Mouse (Mus musculus) heart, embryonic 11.5 days (tissue): ENCODE data around the gene Nubpl. TPM values are rescaled to one million over a fixed set of nuclear protein-coding genes. Genes with fewer than 3 reads are reported as not detected.
A peak's percentile ranks its signal among the peaks of the same experiment; 100 is the strongest.
"Not testable (repeated sequence)": the region's sequence is repeated elsewhere in the genome, so short reads cannot be mapped to it uniquely, and the experiment has no call there.

ENCODE experiments used
- ATAC-seq: fragments of 200-750 bp; cut with Nextera tagmentation; replicated peaks from 2 replicates; pipeline ENCODE4 v1.8.0; 2017; ENCODE audit warnings: moderate library complexity; ENCODE audit not compliant: insufficient number of reproducible peaks, low FRiP score, low TSS enrichment
- H3K27ac ChIP-seq: fragments of 300-500 bp; sonication (generic); 2 replicates; pipeline ENCODE4 v1.5.1; 2014; ENCODE audit warnings: mild to moderate bottlenecking, low read depth, low read length
- H3K27me3 ChIP-seq: fragments of 300-500 bp; sonication (generic); 2 replicates; pipeline ENCODE4 v1.6.1; 2014; ENCODE audit warnings: mild to moderate bottlenecking, low read length, mixed read lengths; ENCODE audit not compliant: control insufficient read depth, insufficient read depth
- H3K36me3 ChIP-seq: fragments of 300-500 bp; sonication (generic); 2 replicates; pipeline ENCODE4 v1.6.1; 2014; ENCODE audit warnings: mild to moderate bottlenecking, low read length, moderate library complexity, mixed read lengths; ENCODE audit not compliant: control insufficient read depth, insufficient read depth
- H3K4me1 ChIP-seq: fragments of 300-500 bp; sonication (generic); 2 replicates; pipeline ENCODE4 v1.6.1; 2014; ENCODE audit warnings: low read length; ENCODE audit not compliant: control insufficient read depth, insufficient read depth
- H3K4me2 ChIP-seq: fragments of 300-500 bp; sonication (generic); 2 replicates; pipeline ENCODE4 v1.6.1; 2014; ENCODE audit warnings: mild to moderate bottlenecking, moderate library complexity
- H3K4me3 ChIP-seq: fragments of 300-500 bp; sonication (generic); 2 replicates; pipeline ENCODE4 v1.5.1; 2014; ENCODE audit warnings: low read depth, low read length
- H3K9ac ChIP-seq: fragments of 300-500 bp; sonication (generic); 2 replicates; pipeline ENCODE4 v1.6.1; 2014; ENCODE audit warnings: mild to moderate bottlenecking, low read depth, low read length, moderate library complexity
- H3K9me3 ChIP-seq: fragments of 300-500 bp; sonication (generic); replicated peaks from 2 replicates; pipeline ENCODE4 v1.6.1; 2016; ENCODE audit warnings: low read length; ENCODE audit not compliant: control insufficient read depth
- WGBS: fragments of 180-500 bp; shearing (Covaris S2); extraction: QIAGEN DNeasy Blood & Tissue Kit; methylation state at CpG from one replicate; pipeline ENCODE4 v1.1.7; 2014; ENCODE audit not compliant: insufficient replicate concordance; 5-methylcytosine and 5-hydroxymethylcytosine counted together
- polyA plus RNA-seq: library from polyadenylated mRNA; unstranded; fragments of >200 nt; fragmentation: Nextera tagmentation; extraction: Ambion mirVana; gene quantifications from 2 replicates; pipeline ENCODE4 v1.2.1, GENCODE M21; 2014

The Nubpl gene
- 10.9 and 11.7 TPM in 2 replicates for polyA plus RNA-seq

DNA sequence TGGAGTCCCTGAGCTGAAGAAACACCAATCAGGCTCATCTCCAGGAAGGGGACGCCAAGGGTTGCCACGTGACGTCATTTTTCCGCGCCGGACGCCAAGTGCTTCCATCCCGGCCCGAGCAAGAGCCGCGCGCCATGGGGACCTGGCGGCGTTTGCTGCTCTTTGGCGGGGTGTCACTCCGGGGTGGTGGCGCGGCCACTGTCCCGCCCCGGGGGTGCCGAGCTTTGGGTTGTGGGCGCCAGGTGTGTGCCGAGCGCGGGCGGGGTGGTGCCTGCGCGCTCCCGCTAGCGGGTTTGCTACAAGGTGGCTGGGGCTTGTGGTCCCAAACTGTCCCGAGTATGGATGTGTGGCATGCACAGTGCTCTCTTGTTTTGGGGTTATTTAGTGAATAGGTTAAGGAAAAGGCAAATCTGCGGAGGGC, at the start of gene Nubpl:
Gene Nubpl, plus strand, starts transcription at position 88 of the 421 bp plus-strand sequence.
- H3K27ac ChIP-seq: no peak within 1 kb of the TSS; the same call in 1 of the 2 replicates
- H3K36me3 ChIP-seq: no peaks in the 10 kb centered on the region
- peak; percentile 89 for ATAC-seq
- H3K9me3 ChIP-seq: no peaks in the 10 kb centered on the region
- under 1% methylated on average over 32 of the region's 32 CpGs for WGBS
- H3K4me3 ChIP-seq: peak within 1 kb of the TSS; percentile 85
- no peaks in the 10 kb centered on the region for H3K4me1 ChIP-seq
- H3K4me2 ChIP-seq: peak within 1 kb of the TSS; percentile 68
- peak within 1 kb of the TSS; percentile 94 for H3K9ac ChIP-seq
- no peaks in the 10 kb centered on the region for H3K27me3 ChIP-seq

DNA sequence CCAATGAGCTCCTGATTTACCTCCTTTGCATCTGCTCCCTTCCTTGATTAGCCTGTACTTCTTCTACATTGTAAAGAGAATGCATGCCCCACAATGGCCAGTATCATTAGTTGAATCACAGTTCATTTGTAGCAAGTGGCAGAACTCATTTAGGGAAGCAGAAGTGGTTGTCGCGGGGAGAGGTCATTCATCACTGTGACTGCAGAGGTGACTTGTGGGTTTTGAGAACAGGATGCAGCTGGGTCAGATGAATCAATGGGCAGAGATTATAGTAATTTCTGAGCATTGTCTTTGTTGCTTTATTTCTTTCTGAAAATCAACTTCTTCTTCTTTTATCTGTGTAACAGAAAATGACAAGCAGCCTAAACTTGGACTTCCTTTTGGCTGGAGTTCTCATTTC, 48.2 kb upstream of the Nubpl start:
- Histone ChIP-seq H3K4me3 (no peak overlapping the region), H3K4me1 (no peaks in the 10 kb centered on the region), H3K9me3 (no peaks in the 10 kb centered on the region), H3K4me2 (no peak overlapping the region), H3K9ac (no peak overlapping the region), H3K27me3 (no peaks in the 10 kb centered on the region), H3K27ac (no peak overlapping the region), H3K36me3 (no peaks in the 10 kb centered on the region)
- 76% methylated on average over 2 of the region's 2 CpGs for WGBS
- no peak for ATAC-seq

DNA sequence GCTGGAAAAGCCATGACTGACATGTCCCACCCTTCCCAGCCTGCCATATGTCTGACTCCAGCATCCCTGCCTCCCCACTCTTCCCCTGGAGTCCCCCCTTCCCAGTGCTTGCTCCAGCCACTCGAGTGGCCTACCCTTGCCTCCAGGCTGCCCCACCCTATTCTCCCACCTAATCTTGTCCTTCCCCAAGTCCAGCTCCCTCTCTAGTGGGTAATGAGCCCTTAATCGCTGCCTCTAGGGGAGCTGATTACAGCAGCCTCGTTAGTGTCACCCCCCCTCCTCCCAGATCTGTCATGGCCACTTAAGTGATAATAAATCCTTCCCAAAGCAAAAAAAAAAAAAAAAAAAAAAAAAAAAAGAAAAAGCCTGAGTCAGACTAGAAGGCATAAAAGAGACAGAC, 18.2 kb upstream of the Nubpl start:
- not testable (repeated sequence) for H3K9ac ChIP-seq, H3K4me2 ChIP-seq, H3K27ac ChIP-seq, H3K4me1 ChIP-seq, H3K9me3 ChIP-seq, ATAC-seq, H3K27me3 ChIP-seq, H3K36me3 ChIP-seq, H3K4me3 ChIP-seq
- WGBS: no CpG with 5 or more reads among the region's 3 CpGs

DNA sequence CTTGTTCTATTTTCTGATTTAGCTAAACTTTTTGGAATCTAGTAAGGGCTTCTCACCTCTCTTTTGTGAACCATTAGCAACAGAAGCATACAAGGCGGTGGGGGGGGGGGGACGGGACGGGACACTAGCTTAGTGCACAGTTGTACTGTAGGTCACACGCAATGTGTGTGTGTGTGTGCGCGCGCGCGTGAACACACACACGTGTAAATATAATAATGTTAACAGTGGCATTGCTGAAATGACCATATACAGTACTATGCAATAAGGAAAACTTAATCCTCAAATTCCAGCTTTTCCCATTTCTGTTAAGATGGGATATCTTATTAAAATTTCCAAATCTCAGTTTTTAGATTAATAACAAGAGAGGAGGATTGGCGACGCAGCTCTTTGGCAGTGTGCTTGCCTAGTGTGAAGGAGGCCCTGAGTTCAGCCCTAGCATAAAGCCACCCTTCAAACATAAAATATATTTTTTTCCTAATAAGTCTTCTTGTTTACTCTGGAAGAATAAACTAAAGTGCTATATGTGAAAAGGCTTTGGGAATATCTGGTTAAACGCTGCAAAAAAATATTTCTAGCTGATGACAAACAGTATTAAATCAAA, 388 bp upstream of the Nubpl start:
- Histone ChIP-seq H3K4me2 (peak overlapping the region; percentile 68), H3K9ac (no peak overlapping the region), H3K27ac (no peak overlapping the region), H3K4me3 (peak overlapping the region; percentile 85), H3K9me3 (no peaks in the 10 kb centered on the region), H3K36me3 (no peaks in the 10 kb centered on the region), H3K27me3 (no peaks in the 10 kb centered on the region), H3K4me1 (no peaks in the 10 kb centered on the region)
- 67% methylated on average over 13 of the region's 13 CpGs for WGBS
- no peak for ATAC-seq

DNA sequence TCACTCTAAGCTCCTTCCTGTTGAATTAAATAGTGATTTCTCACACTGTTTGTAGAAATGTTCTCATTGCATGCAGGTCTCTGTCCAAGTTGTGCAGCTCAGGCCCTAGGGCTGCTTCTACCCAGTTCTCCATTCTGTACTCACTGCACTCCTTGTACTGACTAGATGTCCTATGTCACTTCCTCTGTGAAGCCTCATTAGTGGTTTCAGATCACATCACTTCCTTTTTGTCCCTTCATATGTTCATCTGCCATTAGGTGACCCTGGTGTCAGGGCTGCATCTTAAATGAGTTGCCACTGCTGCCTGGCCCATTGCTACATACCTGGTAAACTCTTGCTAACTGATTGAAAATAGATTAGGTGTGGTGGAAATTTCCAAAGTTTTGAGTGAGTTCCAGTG, 22.7 kb downstream of the Nubpl start:
- ATAC-seq: no peak
- Histone ChIP-seq H3K4me2 (no peak overlapping the region), H3K4me3 (no peak overlapping the region), H3K9ac (no peak overlapping the region), H3K9me3 (no peaks in the 10 kb centered on the region), H3K27ac (no peak overlapping the region), H3K4me1 (peaks cover 8% of the 10 kb centered on the region), H3K36me3 (no peaks in the 10 kb centered on the region), H3K27me3 (no peaks in the 10 kb centered on the region)

DNA sequence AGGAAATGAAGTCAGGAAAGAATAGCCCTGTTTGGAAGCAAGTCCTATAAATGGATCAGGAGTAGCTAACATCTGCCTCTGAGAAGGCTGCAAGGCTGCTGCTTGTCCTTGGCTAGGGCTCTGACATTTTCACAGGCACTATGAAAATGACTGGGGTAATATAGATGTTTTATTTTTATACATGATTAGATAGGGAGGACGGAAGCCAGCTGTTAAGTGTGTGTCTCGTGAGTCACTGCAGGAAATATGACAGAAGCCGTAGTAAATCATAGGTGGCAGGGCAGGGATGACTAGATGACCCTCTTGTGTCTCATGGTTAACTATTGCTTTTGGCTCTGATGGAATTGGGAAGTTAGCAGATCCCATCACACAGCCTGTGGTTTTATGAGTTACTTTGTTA, 28.9 kb downstream of the Nubpl start:
- no peak overlapping the region for H3K4me2 ChIP-seq
- H3K27ac ChIP-seq: no peak overlapping the region
- H3K9me3 ChIP-seq: no peaks in the 10 kb centered on the region
- peaks cover 2% of the 10 kb centered on the region; the same call in 1 of the 2 replicates for H3K4me1 ChIP-seq
- no peak for ATAC-seq
- H3K9ac ChIP-seq: no peak overlapping the region
- no peak overlapping the region for H3K4me3 ChIP-seq
- no peaks in the 10 kb centered on the region for H3K27me3 ChIP-seq
- H3K36me3 ChIP-seq: no peaks in the 10 kb centered on the region
- WGBS: 37% methylated on average over 3 of the region's 3 CpGs

DNA sequence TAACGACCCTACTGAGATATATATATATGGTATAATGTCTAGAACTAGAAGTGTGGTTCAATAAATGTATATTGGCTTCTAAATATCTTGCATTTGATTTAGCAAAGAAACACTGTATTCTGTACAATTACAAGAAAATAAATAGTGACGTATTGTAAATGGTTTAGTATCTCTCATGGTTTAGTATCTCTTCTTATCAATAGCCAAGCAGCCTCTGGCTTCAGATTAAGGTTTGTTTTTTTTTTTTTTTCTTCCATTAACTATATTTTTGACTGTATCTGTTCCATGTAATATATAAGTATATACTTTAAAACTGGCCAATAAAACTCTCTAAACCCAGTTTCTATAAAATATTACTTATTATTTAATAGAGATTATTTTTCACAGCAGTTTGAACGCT, 31.5 kb downstream of the Nubpl start:
- ATAC-seq: no peak
- 80% methylated on average over 3 of the region's 3 CpGs for WGBS

DNA sequence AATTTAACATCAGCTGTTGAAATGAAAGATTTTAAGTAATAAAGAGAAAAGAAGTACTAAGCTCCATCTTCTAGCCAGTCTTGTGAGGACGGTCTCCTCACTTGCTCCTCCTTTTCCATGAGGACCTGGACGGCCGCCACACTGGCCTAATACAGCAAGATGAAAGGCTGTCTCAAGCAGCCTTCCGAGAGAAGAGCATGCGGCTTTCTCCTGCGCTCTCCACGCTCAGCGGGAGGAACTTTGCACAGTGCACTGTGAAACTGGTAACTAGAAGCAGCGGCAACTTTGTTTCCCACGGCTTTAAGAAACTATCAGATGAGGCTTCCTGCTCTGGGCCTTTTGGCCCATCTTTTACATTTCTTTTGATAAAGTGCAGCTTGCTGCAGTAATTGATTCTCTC, 34.7 kb downstream of the Nubpl start:
- H3K4me3 ChIP-seq: no peak overlapping the region
- ATAC-seq: no peak
- H3K4me2 ChIP-seq: peak overlapping the region; percentile 34
- 6% methylated on average over 10 of the region's 10 CpGs for WGBS
- H3K4me1 ChIP-seq: no peaks in the 10 kb centered on the region
- no peaks in the 10 kb centered on the region for H3K9me3 ChIP-seq
- no peaks in the 10 kb centered on the region for H3K27me3 ChIP-seq
- H3K27ac ChIP-seq: no peak overlapping the region
- H3K36me3 ChIP-seq: no peaks in the 10 kb centered on the region
- peak overlapping the region; percentile 22; the same call in 1 of the 2 replicates for H3K9ac ChIP-seq

More for the DNA sequence above, 31.5 kb downstream of the Nubpl start:
- no peaks in the 10 kb centered on the region for H3K4me1 ChIP-seq
- no peaks in the 10 kb centered on the region for H3K27me3 ChIP-seq
- H3K27ac ChIP-seq: no peak overlapping the region
- no peak overlapping the region for H3K4me2 ChIP-seq
- no peaks in the 10 kb centered on the region for H3K36me3 ChIP-seq
- H3K9me3 ChIP-seq: no peaks in the 10 kb centered on the region
- H3K4me3 ChIP-seq: no peak overlapping the region
- H3K9ac ChIP-seq: no peak overlapping the region

DNA sequence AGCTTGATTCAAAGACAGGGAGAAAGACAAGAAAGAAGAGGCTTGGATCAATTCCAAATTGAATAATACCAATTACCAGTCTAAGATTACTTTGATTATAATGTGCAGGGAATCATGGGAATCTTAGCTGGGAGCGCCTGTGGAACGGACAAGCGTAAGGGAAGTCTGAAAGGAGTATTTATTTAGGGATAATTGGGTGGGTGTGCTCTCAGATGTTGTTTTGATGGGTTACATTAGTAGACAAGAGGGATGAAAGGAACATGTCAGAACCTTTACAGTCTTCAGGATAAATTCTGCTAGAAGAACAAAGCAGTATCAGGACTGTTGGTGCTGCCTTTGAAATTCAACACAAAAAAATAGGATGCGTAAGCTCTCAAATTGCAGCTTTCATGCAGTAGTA, 40.8 kb downstream of the Nubpl start:
- Histone ChIP-seq H3K27ac (no peak overlapping the region), H3K36me3 (no peaks in the 10 kb centered on the region), H3K9me3 (no peaks in the 10 kb centered on the region), H3K27me3 (no peaks in the 10 kb centered on the region), H3K4me2 (no peak overlapping the region), H3K9ac (no peak overlapping the region), H3K4me3 (no peak overlapping the region), H3K4me1 (no peaks in the 10 kb centered on the region)
- no peak for ATAC-seq
- 84% methylated on average over 4 of the region's 4 CpGs for WGBS
